Mouse (Mus musculus) CH12.LX (cell line): ENCODE measurements around the gene Tspan10. TPM values are rescaled to one million over a fixed set of nuclear protein-coding genes. Genes with fewer than 3 reads are reported as not detected.

ENCODE experiments used
- DNase-seq: peaks from one replicate; pipeline ENCODE4 v3.0.0-alpha.2; 2013; ENCODE audit errors: extremely low read depth
- H3K27ac ChIP-seq: 2 replicates; pipeline ENCODE4 v1.5.1; 2012; ENCODE audit warnings: low read depth, mild to moderate bottlenecking, control low read depth, moderate library complexity; ENCODE audit not compliant: insufficient read depth
- H3K27me3 ChIP-seq: replicated peaks from 2 replicates; pipeline ENCODE3; 2012; ENCODE audit warnings: inconsistent platforms
- H3K36me3 ChIP-seq, 2 experiments: replicated peaks in 1 of 2; 2 replicates each; pipeline versions ENCODE3 to v1.6.1; 2012; ENCODE audit warnings: inconsistent platforms in 1 of 2, low read length in 1 of 2, mild to moderate bottlenecking in 1 of 2, mixed read lengths in 1 of 2, moderate library complexity in 1 of 2; ENCODE audit not compliant: control insufficient read depth in 1 of 2, insufficient read depth in 1 of 2
- H3K4me1 ChIP-seq, 2 experiments: 2 replicates each; pipeline ENCODE4 v1.6.1; 2012; ENCODE audit warnings: inconsistent platforms in 1 of 2, moderate library complexity in 1 of 2; ENCODE audit not compliant: insufficient read depth in 2 of 2, control insufficient read depth in 1 of 2
- H3K4me2 ChIP-seq: 2 replicates; pipeline ENCODE4 v1.6.1; 2012; ENCODE audit warnings: low read depth, mild to moderate bottlenecking, control low read depth; ENCODE audit not compliant: poor library complexity, insufficient read depth, severe bottlenecking
- H3K4me3 ChIP-seq, 3 experiments: fragments of 150-350 bp in 1 of 3; sonication (generic) in 1 of 3; replicated peaks in 1 of 3; 2 replicates each; pipeline versions ENCODE3 to v1.5.1; 2011 to 2012; ENCODE audit warnings: low read depth in 2 of 3, low read length in 2 of 3, mild to moderate bottlenecking in 2 of 3, moderate library complexity in 2 of 3, control low read depth in 1 of 3, improper control_type of control experiment in 1 of 3, inconsistent platforms in 1 of 3, mixed read lengths in 1 of 3; ENCODE audit not compliant: poor library complexity in 1 of 3
- H3K79me2 ChIP-seq: replicated peaks from 2 replicates; pipeline ENCODE4 v1.6.1; 2012; ENCODE audit warnings: mild to moderate bottlenecking, moderate library complexity; ENCODE audit not compliant: control insufficient read depth, poor library complexity, insufficient read depth, severe bottlenecking; ENCODE audit errors: extremely low read depth
- H3K9ac ChIP-seq: 2 replicates; pipeline ENCODE4 v1.6.1; 2012; ENCODE audit warnings: low read depth, mild to moderate bottlenecking, control low read depth, moderate library complexity; ENCODE audit not compliant: insufficient read depth
- H3K9me3 ChIP-seq: replicated peaks from 2 replicates; pipeline ENCODE3; 2012; ENCODE audit warnings: low read length, inconsistent platforms, mixed read lengths
- CHD2 ChIP-seq: IDR thresholded peaks from 2 replicates; pipeline ENCODE4 v1.6.1; 2011; ENCODE audit warnings: low read length, improper control_type of control experiment
- CTCF ChIP-seq, 2 experiments: IDR thresholded peaks in 1 of 2; conservative IDR thresholded peaks in 1 of 2; 2 replicates each; pipeline ENCODE4 v1.5.1; 2011 to 2012; ENCODE audit warnings: low read depth in 2 of 2, low read length in 2 of 2, improper control_type of control experiment in 1 of 2, inconsistent platforms in 1 of 2, mild to moderate bottlenecking in 1 of 2, moderate library complexity in 1 of 2
- E2F4 ChIP-seq: IDR thresholded peaks from 2 replicates; pipeline ENCODE4 v1.6.1; 2011; ENCODE audit warnings: low read depth, low read length, improper control_type of control experiment; ENCODE audit not compliant: insufficient replicate concordance
- EP300 ChIP-seq: IDR thresholded peaks from 2 replicates; pipeline ENCODE4 v1.6.1; 2011; ENCODE audit warnings: low read length, improper control_type of control experiment
- GABPA ChIP-seq: IDR thresholded peaks from 2 replicates; pipeline ENCODE4 v1.6.1; 2012; ENCODE audit warnings: low read depth, low read length, improper control_type of control experiment, inconsistent platforms; ENCODE audit not compliant: insufficient replicate concordance
- HCFC1 ChIP-seq: IDR thresholded peaks from 2 replicates; pipeline ENCODE4 v1.6.1; 2012; ENCODE audit warnings: low read depth, mild to moderate bottlenecking, inconsistent platforms, low read length, improper control_type of control experiment
- JUN ChIP-seq: IDR thresholded peaks from 2 replicates; pipeline ENCODE4 v1.6.1; 2011; ENCODE audit warnings: low read depth, mild to moderate bottlenecking, low read length, improper control_type of control experiment, moderate library complexity; ENCODE audit not compliant: insufficient read depth
- MAZ ChIP-seq: IDR thresholded peaks from 2 replicates; pipeline ENCODE4 v1.6.1; 2012; ENCODE audit warnings: low read depth, mild to moderate bottlenecking, inconsistent platforms, low read length, improper control_type of control experiment, moderate library complexity
- NELFE ChIP-seq: IDR thresholded peaks from 2 replicates; pipeline ENCODE4 v1.6.1; 2011; ENCODE audit warnings: low read depth, low read length, improper control_type of control experiment
- NRF1 ChIP-seq: IDR thresholded peaks from 2 replicates; pipeline ENCODE4 v1.6.1; 2014; ENCODE audit warnings: low read depth, mild to moderate bottlenecking, inconsistent platforms, low read length, improper control_type of control experiment, moderate library complexity
- POLR2A ChIP-seq: IDR thresholded peaks from 2 replicates; pipeline ENCODE4 v1.6.1; 2011; ENCODE audit warnings: low read depth, mild to moderate bottlenecking, improper control_type of control experiment, low read length
- SMC3 ChIP-seq: IDR thresholded peaks from 2 replicates; pipeline ENCODE4 v1.6.1; 2011; ENCODE audit warnings: low read depth, low read length, improper control_type of control experiment
- USF2 ChIP-seq: conservative IDR thresholded peaks from 2 replicates; pipeline ENCODE4 v1.6.1; 2011; ENCODE audit warnings: low read depth, low read length, improper control_type of control experiment
- dilution Hi-C: fragments of 300-500 bp; cut with MboI; formaldehyde crosslinking; loops from 2 replicates; pipeline ENCODE4 v1.14.3; 2020; ENCODE audit warnings: low sequenced_read_pairs; ENCODE audit not compliant: extremely low pct_unique_long_range_greater_than_20kb, extremely low pct_ligation_motif_present
- in situ Hi-C: fragments of 300-500 bp; cut with MboI; formaldehyde crosslinking; loops from 3 replicates; pipeline ENCODE4 v1.14.3; 2019; ENCODE audit warnings: low sequenced_read_pairs, low pct_ligation_motif_present, low pct_unique_long_range_greater_than_20kb, mixed read lengths
- polyA plus RNA-seq: library from polyadenylated mRNA; unstranded; fragments of >175 nt; gene quantifications from 2 replicates; pipeline ENCODE4 v1.2.1, GENCODE M21; 2012; ENCODE audit warnings: low read depth; ENCODE audit not compliant: insufficient read length
- total RNA-seq, 2 experiments: library from RNA; depleted of rRNA; stranded (reverse); fragments of 300-350 nt in 1 of 2; fragments of >200 nt in 1 of 2; gene quantifications; 2 replicates each; pipeline ENCODE4 v1.2.3; 2012 to 2014

Tspan10 gene
- total and polyA plus RNA-seq, 3 experiments, result 0.08 to 0.31 (median 0.30) TPM

GRCm38 (mm10) chr11:120418592-120418991 lies 23.9 kb upstream of the Tspan10 start:
- H3K9me3 ChIP-seq, result no peaks in the 10 kb centered on the region
- H3K4me3 ChIP-seq, result no peak overlapping the region
- TF ChIP-seq USF2 (no peak), CHD2 (no peak), SMC3 (no peak), CTCF (conservative IDR thresholded peaks at IDR 0.05 in 1 of 2, IDR thresholded peaks at IDR 0.05 in 1 of 2; ENCODE audit: low read depth in 2 of 2, low read length in 2 of 2) (no peak), POLR2A (no peak), EP300 (no peak), NELFE (no peak), E2F4 (no peak), NRF1 (no peak), MAZ (no peak)
- TF ChIP-seq, all 38 proteins: peak for 0
- no peaks in the 10 kb centered on the region for H3K4me1 ChIP-seq
- DNase-seq, result no peak
- H3K9ac ChIP-seq, result no peak overlapping the region
- H3K79me2 ChIP-seq, result peaks cover 10% of the 10 kb centered on the region
- H3K27me3 ChIP-seq, result no peaks in the 10 kb centered on the region
- no peak overlapping the region for H3K4me2 ChIP-seq
- in situ Hi-C loops, result no loop called here
- H3K27ac ChIP-seq, result no peak overlapping the region
- H3K36me3 ChIP-seq, result peaks cover 72 to 91% of the 10 kb centered on the region in 2 experiments
- dilution Hi-C loops, result no loop called here

GRCm38 (mm10) chr11:120422651-120423568 lies 19.5 kb upstream of the Tspan10 start:
- Histone ChIP-seq H3K4me3 (no peak overlapping the region), H3K9ac (no peak overlapping the region), H3K27me3 (no peaks in the 10 kb centered on the region), H3K27ac (no peak overlapping the region), H3K79me2 (peaks cover 16% of the 10 kb centered on the region), H3K9me3 (no peaks in the 10 kb centered on the region), H3K4me1 (peaks cover 4 to 14% of the 10 kb centered on the region in 2 experiments; a peak in 3 of 4 replicates), H3K4me2 (no peak overlapping the region), H3K36me3 (peaks cover 81 to 93% of the 10 kb centered on the region in 2 experiments)
- TF ChIP-seq HCFC1 (no peak), GABPA (no peak), JUN (no peak)
- in situ Hi-C loops, result no loop called here
- no peak for DNase-seq
- dilution Hi-C loops, result no loop called here
